9 mouse cellular contexts compared by ENCODE assay signal in the genomic region with DNA sequence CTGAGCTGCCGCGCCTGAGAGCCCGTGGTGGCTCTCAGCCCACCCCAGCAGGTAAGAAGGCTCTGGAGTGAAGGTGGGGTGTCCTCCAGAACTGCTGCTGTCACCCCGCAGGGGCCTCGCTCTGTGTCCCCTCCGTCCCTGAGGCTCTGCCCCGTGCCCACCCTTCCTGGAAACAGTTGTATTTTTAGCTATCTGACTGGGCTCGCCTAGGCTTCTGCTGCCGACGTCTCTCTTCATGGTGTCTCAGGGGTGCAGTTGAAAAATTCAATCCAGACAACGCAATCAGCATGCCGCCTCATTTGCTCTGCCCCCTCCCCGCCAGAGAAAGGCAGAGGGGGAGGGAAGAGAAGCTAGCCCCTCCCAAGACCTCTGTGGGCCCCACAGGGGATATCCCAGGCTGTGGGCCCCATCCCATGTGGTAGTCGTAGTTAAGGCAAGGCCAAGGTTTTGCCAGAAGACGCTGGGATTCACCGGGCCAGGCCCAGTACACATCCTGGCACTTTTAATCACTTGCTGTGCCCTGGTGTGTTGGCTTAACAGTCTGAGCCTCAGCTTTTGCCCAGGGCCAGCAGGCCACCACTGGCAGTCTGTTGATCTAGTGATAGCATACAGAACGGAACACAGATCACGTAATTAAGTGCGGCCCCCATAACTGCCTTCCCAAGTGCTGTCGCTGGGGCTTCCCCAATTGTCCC. TPM values are rescaled to one million over a fixed set of nuclear protein-coding genes. Genes with fewer than 3 reads are reported as not detected.
DNase-seq lines count a peak whose midpoint lies in the region; ATAC-seq lines count a peak whose summit lies in the region.
"Had no signal": no experiment of that assay in that cellular context is flagged by ENCODE, and none has a peak within 500 bp of the region (broad histone marks: within the 10 kb centered on the region; RNA-seq: fewer than 3 reads in every experiment).

No protein-coding gene starts in this region.

- DNase-seq in heart, postnatal 36 days: no peak
- DNase-seq in hindbrain, embryonic 10.5 days (ENCODE audit: low spot score): no peak
- no peak for DNase-seq in adrenal gland, postnatal 25 days
- DNase-seq in gastrocnemius, postnatal 14 days: no peak
- no peak for DNase-seq in right cerebral cortex, postnatal 10 days (ENCODE audit: low spot score in 2 of 2)
- DNase-seq: kidney, postnatal 25 days had no signal

- H3K9ac ChIP-seq in heart, embryonic 12.5 days: peak overlapping the region; percentile 70
- H3K9ac ChIP-seq in embryonic facial prominence, embryonic 13.5 days: peak overlapping the region; percentile 41; the same call in 1 of the 2 replicates
- peak overlapping the region; percentile 42 for H3K9ac ChIP-seq in midbrain, embryonic 13.5 days (replicated peaks)

- H3K27ac ChIP-seq in heart, embryonic 12.5 days (ENCODE audit: poor library complexity, severe bottlenecking): peak overlapping the region; percentile 99
- H3K27ac ChIP-seq in embryonic facial prominence, embryonic 13.5 days: peak overlapping the region; percentile 86
- peak overlapping the region; percentile 82 for H3K27ac ChIP-seq in hindbrain, embryonic 10.5 days
- H3K27ac ChIP-seq in midbrain, embryonic 13.5 days: peak overlapping the region; percentile 70

- peaks cover 100% of the 10 kb centered on the region for H3K4me1 ChIP-seq in heart, embryonic 12.5 days (replicated peaks)
- H3K4me1 ChIP-seq in embryonic facial prominence, embryonic 13.5 days: peaks cover 95% of the 10 kb centered on the region
- peaks cover 100% of the 10 kb centered on the region for H3K4me1 ChIP-seq in hindbrain, embryonic 10.5 days (replicated peaks)
- peaks cover 100% of the 10 kb centered on the region for H3K4me1 ChIP-seq in midbrain, embryonic 13.5 days (replicated peaks)

- peak overlapping the region; percentile 61 for H3K4me2 ChIP-seq in heart, embryonic 12.5 days
- H3K4me2 ChIP-seq in embryonic facial prominence, embryonic 13.5 days: peak overlapping the region; percentile 33
- H3K4me2 ChIP-seq in midbrain, embryonic 13.5 days (replicated peaks): 0 out of 2 replicates have a peak overlapping the region, but pooled peaks have one; percentile 7

- H3K9me3 ChIP-seq in heart, embryonic 12.5 days (replicated peaks): no peaks in the 10 kb centered on the region
- H3K9me3 ChIP-seq in embryonic facial prominence, embryonic 13.5 days: no peaks in the 10 kb centered on the region
- H3K9me3 ChIP-seq in hindbrain, embryonic 10.5 days: no peaks in the 10 kb centered on the region
- H3K9me3 ChIP-seq in midbrain, embryonic 13.5 days: no peaks in the 10 kb centered on the region

- peak overlapping the region; percentile 30 for H3K4me3 ChIP-seq in heart, embryonic 12.5 days
- H3K4me3 ChIP-seq in embryonic facial prominence, embryonic 13.5 days: no peak overlapping the region
- no peak overlapping the region for H3K4me3 ChIP-seq in hindbrain, embryonic 10.5 days
- no peak overlapping the region for H3K4me3 ChIP-seq in midbrain, embryonic 13.5 days (replicated peaks)

- no peaks in the 10 kb centered on the region for H3K27me3 ChIP-seq in heart, embryonic 12.5 days (replicated peaks)
- H3K27me3 ChIP-seq in embryonic facial prominence, embryonic 13.5 days: no peaks in the 10 kb centered on the region
- H3K27me3 ChIP-seq in hindbrain, embryonic 10.5 days (ENCODE audit: insufficient read depth, poor library complexity, severe bottlenecking): 0 out of 2 replicates have a peak, but pooled peaks cover 10% of the 10 kb centered on the region
- no peaks in the 10 kb centered on the region for H3K27me3 ChIP-seq in midbrain, embryonic 13.5 days

- ATAC-seq in heart, embryonic 12.5 days (ENCODE audit: insufficient number of reproducible peaks, low FRiP score): peak; percentile 18; the same call in 1 of the 2 replicates
- no peak for ATAC-seq in embryonic facial prominence, embryonic 13.5 days (ENCODE audit: insufficient number of reproducible peaks, insufficient read depth, low FRiP score, low TSS enrichment, low read depth)
- ATAC-seq in midbrain, embryonic 13.5 days: no peak

- WGBS in heart, embryonic 12.5 days: 35% methylated on average over 20 of the region's 20 CpGs
- WGBS in embryonic facial prominence, embryonic 13.5 days: 24% methylated on average over 20 of the region's 20 CpGs
- WGBS in hindbrain, embryonic 10.5 days: 68% methylated on average over 20 of the region's 20 CpGs
- WGBS in midbrain, embryonic 13.5 days: 46% methylated on average over 20 of the region's 20 CpGs

- peaks cover 30% of the 10 kb centered on the region for H3K36me3 ChIP-seq in heart, embryonic 12.5 days
- H3K36me3 ChIP-seq in embryonic facial prominence, embryonic 13.5 days: peaks cover 17% of the 10 kb centered on the region; the same call in 1 of the 2 replicates
- H3K36me3 ChIP-seq in hindbrain, embryonic 10.5 days: peaks cover 58% of the 10 kb centered on the region
- peaks cover 16% of the 10 kb centered on the region for H3K36me3 ChIP-seq in midbrain, embryonic 13.5 days

- intact Hi-C loops in heart, postnatal 36 days (cut with DNase I): no loop called here
- intact Hi-C loops in gastrocnemius, postnatal 14 days (cut with DNase I; ENCODE audit: low total_unique reads): no loop called here

RNA-seq across cellular contexts. Expression of a gene that starts 32.8 kb away (rescaled TPM):
- 63.4 and 66.8 TPM in 2 replicates for polyA plus RNA-seq in heart, embryonic 12.5 days (2016; fragmentation: Nextera tagmentation; extraction: Ambion mirVana)
- total RNA-seq in heart, postnatal 36 days (2021): 1 to 10 TPM in 1 of 2 experiments, under 1 TPM in 1; 0.86 to 1.7 TPM
- 98.6 and 111 TPM in 2 replicates for polyA plus RNA-seq in embryonic facial prominence, embryonic 13.5 days (2015; fragmentation: Nextera tagmentation; extraction: Ambion mirVana)
- polyA plus RNA-seq in hindbrain, embryonic 10.5 days (2016; fragmentation: Nextera tagmentation; extraction: Ambion mirVana): 138 and 165 TPM in 2 replicates
- 36.7 and 37.9 TPM in 2 replicates for polyA plus RNA-seq in midbrain, embryonic 13.5 days (2015; fragmentation: Nextera tagmentation; extraction: Ambion mirVana)
- 12.2 and 12.4 TPM in 2 replicates for total RNA-seq in adrenal gland, postnatal 25 days (2021)
- total RNA-seq in gastrocnemius, postnatal 14 days (2021): 1 to 10 TPM; 2.9 to 3.6 TPM

Comparison
In these comparisons a context has a peak if more than half of its experiments do, and no peak if none do; other contexts are left out.
1. H3K4me2 ChIP-seq: peak in every context shown above with its lines; median percentile 61 in heart, embryonic 12.5 days; 33 in embryonic facial prominence, embryonic 13.5 days; 7 in midbrain, embryonic 13.5 days.